Mouse (Mus musculus) midbrain, embryonic 15.5 days (tissue): ENCODE measurements around the gene Eif2b2. TPM values are rescaled to one million over a fixed set of nuclear protein-coding genes. Genes with fewer than 3 reads are reported as not detected.

Experiments
- ATAC-seq: fragments of 200-750 bp; cut with Nextera tagmentation; replicated peaks from 2 replicates; pipeline ENCODE4 v1.8.0; 2017; ENCODE audit warnings: moderate TSS enrichment
- H3K27ac ChIP-seq: fragments of 300-500 bp; sonication (generic); 2 replicates; pipeline ENCODE4 v1.5.1; 2015; ENCODE audit warnings: mild to moderate bottlenecking, inconsistent platforms
- H3K27me3 ChIP-seq: fragments of 300-500 bp; sonication (generic); replicated peaks from 2 replicates; pipeline ENCODE4 v1.6.1; 2015; ENCODE audit warnings: inconsistent platforms
- H3K36me3 ChIP-seq: fragments of 300-500 bp; sonication (generic); replicated peaks from 2 replicates; pipeline ENCODE4 v1.6.1; 2015; ENCODE audit warnings: inconsistent platforms
- H3K4me1 ChIP-seq: fragments of 300-500 bp; sonication (generic); 2 replicates; pipeline ENCODE4 v1.6.1; 2015; ENCODE audit warnings: inconsistent platforms
- H3K4me2 ChIP-seq: fragments of 300-500 bp; sonication (generic); 2 replicates; pipeline ENCODE4 v1.6.1; 2015; ENCODE audit warnings: inconsistent platforms, mild to moderate bottlenecking, moderate library complexity
- H3K4me3 ChIP-seq: fragments of 300-500 bp; sonication (generic); 2 replicates; pipeline ENCODE4 v1.5.1; 2015; ENCODE audit warnings: mild to moderate bottlenecking, inconsistent platforms
- H3K9ac ChIP-seq: fragments of 300-500 bp; sonication (generic); 2 replicates; pipeline ENCODE4 v1.6.1; 2015; ENCODE audit warnings: mild to moderate bottlenecking, inconsistent platforms
- H3K9me3 ChIP-seq: fragments of 300-500 bp; sonication (generic); 2 replicates; pipeline ENCODE4 v1.6.1; 2016; ENCODE audit warnings: inconsistent platforms
- WGBS: fragments of 180-500 bp; shearing (Covaris S2); methylation state at CpG from one replicate; pipeline ENCODE4 v1.1.7; 2015; ENCODE audit warnings: mixed read lengths; 5-methylcytosine and 5-hydroxymethylcytosine counted together
- polyA plus RNA-seq: library from polyadenylated mRNA; unstranded; fragments of >200 nt; fragmentation: Nextera tagmentation; extraction: Ambion mirVana; gene quantifications from 2 replicates; pipeline ENCODE4 v1.2.1, GENCODE M21; 2015

Gene Eif2b2
- polyA plus RNA-seq = 78.2 and 88.8 TPM in 2 replicates

DNA sequence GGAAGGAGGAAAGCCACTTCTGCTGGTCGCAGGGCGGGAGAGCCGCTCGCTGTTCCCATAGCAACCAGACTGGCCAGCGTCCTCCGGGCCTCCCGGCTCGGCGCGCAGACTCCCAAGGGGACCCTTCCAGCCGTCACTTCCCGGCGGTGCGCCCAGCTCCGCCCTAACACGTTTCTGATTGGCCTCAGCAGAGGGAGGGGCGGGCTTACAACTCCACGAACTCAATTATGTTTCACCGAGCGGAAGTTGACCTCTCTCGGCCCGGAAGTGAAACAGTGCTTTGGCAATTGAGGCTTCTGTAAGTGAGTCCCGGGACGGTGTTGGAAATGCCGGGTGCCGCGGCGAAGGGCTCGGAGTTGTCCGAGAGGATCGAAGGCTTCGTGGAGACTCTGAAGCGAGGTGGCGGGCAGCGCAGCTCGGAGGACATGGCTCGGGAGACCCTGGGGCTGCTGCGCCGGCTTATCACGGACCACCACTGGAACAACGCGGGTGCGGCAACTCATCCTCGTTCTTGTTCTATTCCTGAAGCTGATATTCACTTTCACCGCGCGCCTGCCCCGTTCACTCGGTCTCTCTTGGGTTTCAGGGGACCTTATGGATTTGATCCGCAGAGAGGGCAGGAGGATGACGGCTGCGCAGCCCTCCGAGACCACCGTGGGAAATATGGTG, at the start of gene Eif2b2:
Eif2b2 (plus strand) TSS at position 246 of the 669 bp plus-strand sequence.
- H3K9me3 ChIP-seq = no peaks in the 10 kb centered on the region
- peak within 1 kb of the TSS; percentile 62 for H3K9ac ChIP-seq
- peak within 1 kb of the TSS; percentile 97 for H3K4me2 ChIP-seq
- H3K4me3 ChIP-seq = peak within 1 kb of the TSS; percentile 76
- WGBS = 0% methylated on average over 54 of the region's 54 CpGs
- no peaks in the 10 kb centered on the region for H3K27me3 ChIP-seq
- peak within 1 kb of the TSS; percentile 84 for H3K27ac ChIP-seq
- H3K36me3 ChIP-seq = peaks cover 17% of the 10 kb centered on the region
- peak; percentile 100 for ATAC-seq
- peaks cover 23% of the 10 kb centered on the region for H3K4me1 ChIP-seq

DNA sequence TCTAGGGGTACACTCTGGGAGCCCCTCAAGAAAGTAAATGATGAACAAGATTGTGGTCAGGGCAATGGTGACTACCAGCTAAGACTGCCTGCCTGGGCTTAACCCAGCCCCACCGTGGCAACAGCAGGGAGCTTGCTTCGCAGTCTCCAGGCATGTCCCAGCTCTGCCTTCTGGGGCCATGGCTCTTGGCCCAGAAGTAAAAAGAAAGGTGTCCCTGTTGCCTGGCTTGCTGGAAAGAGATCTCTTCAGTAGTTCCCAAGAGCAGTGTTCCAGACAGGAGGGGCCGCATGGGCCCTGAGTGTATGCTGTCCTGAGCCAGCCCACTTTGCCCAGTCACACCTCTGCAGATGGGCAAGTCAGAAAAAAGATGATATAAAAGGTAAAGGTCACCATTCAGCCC, 49.4 kb upstream of the Eif2b2 start:
- no peak overlapping the region for H3K9ac ChIP-seq
- 54% methylated on average over 3 of the region's 3 CpGs for WGBS
- H3K36me3 ChIP-seq = no peaks in the 10 kb centered on the region
- ATAC-seq = peak; percentile 51
- no peak overlapping the region for H3K4me2 ChIP-seq
- H3K27me3 ChIP-seq = no peaks in the 10 kb centered on the region
- H3K4me1 ChIP-seq = peaks cover 8% of the 10 kb centered on the region
- H3K4me3 ChIP-seq = no peak overlapping the region
- no peak overlapping the region for H3K27ac ChIP-seq
- no peaks in the 10 kb centered on the region for H3K9me3 ChIP-seq

DNA sequence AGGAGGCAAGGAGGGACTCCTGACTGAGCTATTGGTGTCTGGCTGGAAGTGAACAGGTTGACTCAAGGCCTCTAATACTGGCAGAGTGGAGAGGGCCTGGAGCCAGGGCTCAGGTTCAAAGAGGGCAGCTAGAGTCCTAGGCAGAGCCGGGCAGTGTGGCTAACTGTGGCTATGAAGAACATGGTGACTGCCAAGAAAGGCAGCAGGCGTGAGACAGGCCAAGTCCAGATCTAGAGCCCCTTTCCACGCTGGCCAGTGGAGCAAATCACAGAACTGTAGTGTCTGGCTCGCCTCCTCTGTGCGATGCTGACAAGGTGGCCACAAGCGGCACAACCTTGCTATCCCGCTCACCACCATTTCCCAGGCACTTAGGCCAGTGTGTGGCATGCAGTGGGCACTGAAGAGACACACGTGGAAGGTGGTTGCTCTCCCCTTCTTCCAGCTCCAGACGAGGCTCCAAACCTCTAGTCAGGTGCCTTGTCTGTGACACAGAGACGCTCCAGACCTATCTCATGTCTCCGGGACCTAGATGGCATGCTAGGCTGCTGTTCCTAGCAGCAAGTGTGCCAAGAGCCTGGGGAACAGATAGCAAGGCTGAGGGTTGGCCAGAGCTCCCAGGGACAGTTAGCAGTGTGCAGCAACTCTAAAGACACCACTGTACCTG, 48.9 kb upstream of the Eif2b2 start:
- 80% methylated on average over 11 of the region's 11 CpGs for WGBS
- no peak overlapping the region for H3K27ac ChIP-seq
- H3K4me1 ChIP-seq = peaks cover 13% of the 10 kb centered on the region
- no peak overlapping the region for H3K4me3 ChIP-seq
- ATAC-seq = no peak; the same call in 1 of the 2 replicates
- no peak overlapping the region for H3K9ac ChIP-seq
- H3K4me2 ChIP-seq = no peak overlapping the region
- no peaks in the 10 kb centered on the region for H3K9me3 ChIP-seq
- no peaks in the 10 kb centered on the region for H3K27me3 ChIP-seq
- H3K36me3 ChIP-seq = no peaks in the 10 kb centered on the region

DNA sequence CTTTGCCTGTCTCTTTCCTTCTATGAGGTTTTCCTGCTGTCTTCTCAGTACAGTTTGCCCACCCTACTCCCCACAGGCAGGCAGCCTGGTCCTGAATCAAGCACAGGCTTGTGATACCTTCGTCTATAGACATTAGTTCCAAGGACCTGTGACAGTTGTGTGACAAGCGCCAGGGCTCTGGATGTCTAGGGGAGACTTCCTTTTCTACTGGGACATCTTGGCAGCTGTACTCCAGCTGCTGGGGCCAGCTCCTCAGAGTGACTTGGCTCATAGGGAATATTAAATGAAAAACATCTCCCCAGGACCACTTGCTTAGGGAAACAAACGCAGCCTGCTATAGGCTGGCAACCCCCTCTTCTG, 48.4 kb upstream of the Eif2b2 start:
- ATAC-seq = no peak
- Histone ChIP-seq H3K4me3 (no peak overlapping the region), H3K36me3 (no peaks in the 10 kb centered on the region), H3K9me3 (no peaks in the 10 kb centered on the region), H3K27ac (no peak overlapping the region), H3K4me2 (no peak overlapping the region), H3K4me1 (peaks cover 19% of the 10 kb centered on the region), H3K9ac (no peak overlapping the region), H3K27me3 (no peaks in the 10 kb centered on the region)
- WGBS = 88% methylated on average over 3 of the region's 3 CpGs

DNA sequence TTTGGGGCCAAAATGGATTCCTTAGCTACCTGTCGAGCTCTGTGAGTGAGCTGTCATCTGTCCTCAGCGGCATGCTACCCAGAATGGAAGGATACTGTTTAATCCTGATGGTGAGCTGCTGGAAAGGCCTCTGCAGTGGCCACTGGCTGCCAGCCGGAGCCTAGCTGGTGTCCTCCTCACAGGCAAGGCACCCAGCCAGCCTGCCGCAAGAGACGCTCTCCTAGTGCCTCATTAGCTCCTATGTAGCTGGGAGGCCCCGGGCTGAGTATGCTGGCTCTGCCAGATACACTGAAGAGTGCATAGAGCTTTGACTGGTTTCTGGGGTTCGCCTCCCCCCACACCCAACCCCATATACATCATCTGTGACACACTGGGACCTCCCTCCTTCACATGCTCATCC, 45.3 kb upstream of the Eif2b2 start:
- 73% methylated on average over 7 of the region's 7 CpGs for WGBS
- H3K4me3 ChIP-seq = no peak overlapping the region
- no peak overlapping the region for H3K4me2 ChIP-seq
- no peak overlapping the region for H3K9ac ChIP-seq
- H3K9me3 ChIP-seq = no peaks in the 10 kb centered on the region
- H3K27me3 ChIP-seq = peaks cover 8% of the 10 kb centered on the region; the same call in 1 of the 2 replicates
- peaks cover 35% of the 10 kb centered on the region for H3K4me1 ChIP-seq
- no peak overlapping the region for H3K27ac ChIP-seq
- no peaks in the 10 kb centered on the region for H3K36me3 ChIP-seq
- ATAC-seq = no peak

DNA sequence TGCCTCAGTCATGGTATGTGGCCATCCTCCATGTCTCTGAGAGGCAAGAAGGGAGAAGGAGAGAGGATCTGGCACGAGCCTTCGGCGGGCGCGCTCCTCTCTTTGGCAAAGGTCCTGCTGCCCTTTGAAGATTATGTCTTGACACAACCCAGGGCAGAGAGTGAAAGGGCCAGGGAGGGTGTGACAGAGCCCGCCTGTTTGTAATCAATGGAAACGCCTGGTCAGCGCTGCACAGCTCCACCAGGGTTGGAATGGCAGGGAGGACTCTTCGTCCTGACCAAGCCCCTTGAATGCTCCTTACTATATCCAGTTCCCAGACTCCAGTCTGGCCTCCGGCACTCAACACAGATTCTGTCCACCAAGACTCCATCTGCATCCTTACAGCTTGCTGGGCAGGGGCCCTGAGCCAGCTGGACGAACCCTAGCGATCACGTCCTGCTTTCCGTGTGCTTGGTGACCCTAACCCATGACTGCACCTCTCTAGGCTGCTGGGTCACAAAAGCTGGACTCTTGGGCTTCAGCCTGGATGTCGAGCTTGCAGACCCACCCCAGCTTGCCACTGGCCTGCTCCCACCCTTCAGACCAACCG, 44.1 kb upstream of the Eif2b2 start:
- no peak for ATAC-seq
- 40% methylated on average over 16 of the region's 16 CpGs for WGBS
- 0 out of 2 replicates have a peak overlapping the region, but pooled peaks have one; percentile 23 for H3K27ac ChIP-seq
- H3K9me3 ChIP-seq = no peaks in the 10 kb centered on the region
- no peaks in the 10 kb centered on the region for H3K36me3 ChIP-seq
- peaks cover 8% of the 10 kb centered on the region; the same call in 1 of the 2 replicates for H3K27me3 ChIP-seq
- no peak overlapping the region for H3K9ac ChIP-seq
- peaks cover 26% of the 10 kb centered on the region for H3K4me1 ChIP-seq
- peak overlapping the region; percentile 54 for H3K4me2 ChIP-seq
- H3K4me3 ChIP-seq = no peak overlapping the region

DNA sequence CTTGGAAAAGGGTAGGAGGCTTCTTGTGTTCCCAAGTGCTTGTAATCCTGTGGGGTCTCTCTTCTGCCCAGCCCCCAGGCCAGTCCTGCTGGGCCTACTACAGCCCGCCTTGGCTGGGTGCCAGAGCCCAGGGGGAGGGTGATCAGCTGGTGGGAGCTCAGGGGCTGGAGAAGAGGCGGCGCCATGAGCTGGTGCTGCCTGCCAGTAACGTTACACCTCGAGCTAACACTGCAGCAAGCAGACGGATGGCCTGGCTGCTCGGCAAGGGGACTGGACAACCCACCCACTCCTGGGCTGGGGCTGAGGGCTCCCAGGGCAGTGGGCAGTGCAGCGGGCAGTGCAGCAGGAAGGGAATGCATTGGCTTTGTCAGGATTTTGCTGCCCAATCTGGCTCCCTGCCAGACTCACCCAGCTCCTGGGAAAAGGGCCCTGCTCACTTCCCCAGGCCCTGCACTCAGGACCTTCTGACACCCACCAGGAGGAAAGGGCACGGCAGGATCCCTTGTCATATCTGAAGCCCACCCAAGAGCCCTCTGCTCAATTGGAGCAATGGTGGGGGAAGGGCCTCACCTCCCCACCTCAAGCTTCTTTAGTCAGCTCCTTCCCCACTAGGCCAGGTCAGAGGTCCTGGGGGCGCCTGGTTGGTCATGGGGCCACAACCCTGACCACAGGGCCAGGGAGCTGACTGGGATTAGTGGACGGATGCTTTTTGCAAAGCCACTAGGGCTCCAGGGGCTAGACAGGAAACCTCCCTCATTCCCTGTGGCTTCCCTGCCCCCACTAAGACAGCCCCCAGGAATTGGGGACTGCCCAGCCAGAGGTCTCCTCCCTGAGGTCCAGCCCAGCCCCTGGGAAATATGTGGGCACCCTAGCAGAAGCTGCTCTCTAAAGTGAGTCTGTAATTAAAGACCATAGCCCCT, 43.1 kb upstream of the Eif2b2 start:
- H3K9ac ChIP-seq = no peak overlapping the region

DNA sequence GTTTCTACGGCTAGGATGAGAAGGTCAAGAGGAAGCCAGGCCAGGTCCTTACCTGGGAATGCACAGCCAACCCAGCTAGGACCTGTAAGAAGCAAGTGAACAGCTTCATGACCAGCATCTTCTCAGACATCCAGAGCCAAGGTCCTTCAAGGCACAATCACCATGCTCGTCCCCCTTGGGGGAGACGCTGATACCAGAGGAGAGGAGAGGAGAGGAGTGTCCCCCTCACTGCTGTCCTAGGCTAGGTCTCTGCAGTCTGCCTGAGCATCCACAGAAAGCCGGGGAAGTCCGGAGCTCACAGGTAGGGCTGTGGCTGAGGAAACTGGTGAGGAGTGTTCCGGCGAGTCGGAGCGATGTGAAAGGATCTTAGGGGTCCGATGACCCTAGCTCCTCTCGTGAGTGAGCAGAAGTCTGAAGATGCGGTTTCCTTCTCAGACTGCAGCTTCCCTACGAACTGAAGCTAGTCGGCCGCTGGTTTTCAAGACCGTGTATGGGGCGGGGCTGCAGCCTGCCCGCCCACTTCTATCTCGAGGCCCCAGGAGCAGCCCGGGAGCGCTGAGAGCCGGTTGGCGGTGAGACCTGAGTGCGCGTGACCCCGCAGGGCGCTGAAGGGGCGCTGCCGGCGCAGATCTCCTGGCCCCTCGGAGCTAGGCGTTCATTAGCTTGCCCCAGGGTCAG, 42.3 kb upstream of the Eif2b2 start:
- 4% methylated on average over 32 of the region's 32 CpGs for WGBS
- H3K27me3 ChIP-seq = peaks cover 13% of the 10 kb centered on the region; the same call in 1 of the 2 replicates
- H3K27ac ChIP-seq = no peak overlapping the region
- peak overlapping the region; percentile 27 for H3K4me3 ChIP-seq
- no peaks in the 10 kb centered on the region for H3K9me3 ChIP-seq
- ATAC-seq = peak; percentile 35; the same call in 1 of the 2 replicates
- H3K4me1 ChIP-seq = peaks cover 31% of the 10 kb centered on the region
- peak overlapping the region; percentile 29; the same call in 1 of the 2 replicates for H3K9ac ChIP-seq
- no peaks in the 10 kb centered on the region for H3K36me3 ChIP-seq
- H3K4me2 ChIP-seq = peak overlapping the region; percentile 54

More for the DNA sequence above, 43.1 kb upstream of the Eif2b2 start:
- ATAC-seq = peak; percentile 82
- Histone ChIP-seq H3K27ac (peak overlapping the region; percentile 23; the same call in 1 of the 2 replicates), H3K36me3 (no peaks in the 10 kb centered on the region), H3K4me3 (0 out of 2 replicates have a peak overlapping the region, but pooled peaks have one; percentile 1), H3K9me3 (no peaks in the 10 kb centered on the region), H3K4me1 (peaks cover 26% of the 10 kb centered on the region), H3K27me3 (peaks cover 10% of the 10 kb centered on the region; the same call in 1 of the 2 replicates), H3K4me2 (peak overlapping the region; percentile 54)
- WGBS = 14% methylated on average over 11 of the region's 11 CpGs

DNA sequence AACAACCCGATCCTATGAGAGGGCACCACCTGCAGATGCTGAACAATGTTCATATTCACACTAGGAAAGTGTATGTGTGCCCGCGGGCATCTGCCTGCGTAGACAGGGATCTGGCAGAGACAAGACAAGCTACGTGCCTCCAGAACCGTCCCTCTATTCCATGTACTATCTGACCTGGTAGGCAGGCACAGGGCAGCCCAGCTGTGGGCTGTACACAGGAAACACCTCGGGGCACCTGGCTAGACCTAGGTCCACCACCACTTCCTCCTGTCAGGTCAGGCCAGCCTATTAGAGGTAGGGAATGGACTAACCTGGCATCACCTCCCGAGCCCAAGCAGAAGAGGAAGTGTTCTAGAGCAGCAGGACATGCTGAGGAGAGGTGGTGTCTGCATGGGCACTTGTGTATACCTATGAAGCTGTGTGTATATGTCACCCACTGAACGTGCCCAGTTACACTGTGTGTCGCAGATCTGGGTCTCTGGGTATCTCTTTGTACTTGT, 41.5 kb upstream of the Eif2b2 start, which contains the start of gene Pgf:
Pgf (minus strand) TSS at position 51 of the 500 bp plus-strand sequence.
- H3K4me3 ChIP-seq = peak within 1 kb of the TSS; percentile 27
- H3K4me1 ChIP-seq = peaks cover 37% of the 10 kb centered on the region
- no peaks in the 10 kb centered on the region for H3K9me3 ChIP-seq
- H3K4me2 ChIP-seq = peak within 1 kb of the TSS; percentile 54
- 77% methylated on average over 10 of the region's 10 CpGs for WGBS
- no peak within 1 kb of the TSS for H3K27ac ChIP-seq
- no peak for ATAC-seq
- peaks cover 13% of the 10 kb centered on the region; the same call in 1 of the 2 replicates for H3K27me3 ChIP-seq
- H3K36me3 ChIP-seq = no peaks in the 10 kb centered on the region
- H3K9ac ChIP-seq = peak within 1 kb of the TSS; percentile 29; the same call in 1 of the 2 replicates

DNA sequence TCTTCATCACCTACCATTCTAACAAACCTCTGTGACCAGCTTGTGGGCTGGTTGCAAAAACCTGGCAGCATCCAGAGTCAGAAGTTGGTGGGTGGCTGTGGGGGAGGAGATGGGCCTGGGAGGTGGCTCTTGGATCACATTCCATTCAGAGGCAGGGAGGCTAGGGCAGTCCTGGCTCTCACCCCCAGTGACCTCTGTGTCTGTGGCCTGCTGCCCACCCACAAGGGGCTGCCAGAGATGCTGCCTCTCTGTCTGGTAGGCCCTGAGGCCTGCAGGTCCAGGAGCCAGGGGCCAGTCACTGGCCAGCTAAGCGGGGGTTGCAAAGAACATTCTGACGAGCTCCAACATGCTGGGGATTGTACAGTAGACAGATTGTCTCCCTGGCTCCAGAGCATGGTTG, 41.0 kb upstream of the Eif2b2 start:
- no peak overlapping the region for H3K27ac ChIP-seq
- no peak for ATAC-seq
- 77% methylated on average over 2 of the region's 2 CpGs for WGBS
- no peak overlapping the region for H3K4me2 ChIP-seq
- peaks cover 13% of the 10 kb centered on the region; the same call in 1 of the 2 replicates for H3K27me3 ChIP-seq
- peaks cover 40% of the 10 kb centered on the region for H3K4me1 ChIP-seq
- no peak overlapping the region for H3K4me3 ChIP-seq
- no peak overlapping the region for H3K9ac ChIP-seq
- H3K9me3 ChIP-seq = no peaks in the 10 kb centered on the region
- H3K36me3 ChIP-seq = no peaks in the 10 kb centered on the region
